Mouse (Mus musculus) olfactory bulb, adult 2 months (tissue): ENCODE measurements at regions not wholly inside any gene's neighbourhood (a gene's known extent, or its start where the extent isn't known, plus 50 kb on each side); places are given as distances from the start of the nearest gene placed in this dataset.

Experiments
- H3K27ac ChIP-seq: fragments of 200-500 bp; 2 replicates; pipeline ENCODE4 v1.5.1; 2012; ENCODE audit warnings: low read depth, low read length; ENCODE audit not compliant: insufficient read depth
- H3K4me1 ChIP-seq: fragments of 200-500 bp; 2 replicates; pipeline ENCODE4 v1.6.1; 2012; ENCODE audit warnings: low read length; ENCODE audit not compliant: control insufficient read depth, insufficient read depth
- H3K4me3 ChIP-seq: fragments of 200-500 bp; 2 replicates; pipeline ENCODE4 v1.5.1; 2012; ENCODE audit warnings: mild to moderate bottlenecking, low read depth, low read length, moderate library complexity; ENCODE audit not compliant: insufficient read depth
- CTCF ChIP-seq: fragments of 200-500 bp; IDR thresholded peaks from 2 replicates; pipeline ENCODE4 v1.5.1; 2012; ENCODE audit warnings: low read depth, mild to moderate bottlenecking, low read length, moderate library complexity; ENCODE audit not compliant: insufficient read depth
- POLR2A ChIP-seq: fragments of 200-500 bp; IDR thresholded peaks from 2 replicates; pipeline ENCODE4 v1.6.1; 2012; ENCODE audit warnings: mild to moderate bottlenecking, low read depth, low read length, moderate library complexity; ENCODE audit not compliant: insufficient read depth
- WGBS: fragments of 180-500 bp; shearing (Covaris S2); methylation state at CpG from one replicate; pipeline ENCODE4 v1.1.7; 2018; 5-methylcytosine and 5-hydroxymethylcytosine counted together

GRCm38 (mm10) chr3:105169117-105169516, 102.5 kb downstream of the 4930564D02Rik start:
- WGBS: 36% methylated on average over 4 of the region's 4 CpGs
- H3K27ac ChIP-seq: no peak overlapping the region
- no peak overlapping the region for H3K4me3 ChIP-seq
- peaks cover 5% of the 10 kb centered on the region for H3K4me1 ChIP-seq
- TF ChIP-seq POLR2A (no peak), CTCF (no peak)

GRCm38 (mm10) chr3:105171527-105171926, 104.9 kb downstream of the 4930564D02Rik start:
- no peak overlapping the region for H3K27ac ChIP-seq
- TF ChIP-seq POLR2A (no peak), CTCF (no peak)
- 92% methylated on average over 5 of the region's 5 CpGs for WGBS
- H3K4me1 ChIP-seq: peaks cover 2% of the 10 kb centered on the region; the same call in 1 of the 2 replicates
- no peak overlapping the region for H3K4me3 ChIP-seq

- no peak overlapping the region for H3K4me3 ChIP-seq
- 79% methylated on average over 1 of the region's 1 CpGs for WGBS
- H3K27ac ChIP-seq: no peak overlapping the region
- H3K4me1 ChIP-seq: peaks cover 2% of the 10 kb centered on the region; the same call in 1 of the 2 replicates
- TF ChIP-seq POLR2A (no peak), CTCF (no peak)
These were observed 105.4 kb downstream of the 4930564D02Rik start for GRCm38 (mm10) chr3:105172054-105172453.

- no peaks in the 10 kb centered on the region for H3K4me1 ChIP-seq
- no peak overlapping the region for H3K27ac ChIP-seq
- 85% methylated on average over 7 of the region's 7 CpGs for WGBS
- no peak overlapping the region for H3K4me3 ChIP-seq
- TF ChIP-seq CTCF (no peak), POLR2A (no peak)
These were observed 124.7 kb downstream of the 4930564D02Rik start for GRCm38 (mm10) chr3:105191303-105191702.

GRCm38 (mm10) chr3:105191830-105192229, 125.2 kb downstream of the 4930564D02Rik start:
- Histone ChIP-seq H3K4me3 (no peak overlapping the region), H3K4me1 (no peaks in the 10 kb centered on the region), H3K27ac (no peak overlapping the region)
- WGBS: 61% methylated on average over 7 of the region's 7 CpGs
- TF ChIP-seq POLR2A: no peak
- TF ChIP-seq CTCF: no peak

GRCm38 (mm10) chr3:105200735-105201134, 134.1 kb downstream of the 4930564D02Rik start:
- no peak overlapping the region for H3K4me3 ChIP-seq
- 0 out of 2 replicates have a peak, but pooled peaks cover 5% of the 10 kb centered on the region for H3K4me1 ChIP-seq
- no peak overlapping the region for H3K27ac ChIP-seq
- WGBS: 80% methylated on average over 3 of the region's 3 CpGs
- TF ChIP-seq POLR2A (no peak), CTCF (no peak)

- TF ChIP-seq CTCF (no peak), POLR2A (no peak)
- Histone ChIP-seq H3K27ac (no peak overlapping the region), H3K4me3 (no peak overlapping the region), H3K4me1 (peaks cover 8% of the 10 kb centered on the region; the same call in 1 of the 2 replicates)
- WGBS: 56% methylated on average over 5 of the region's 5 CpGs
These were observed 142.5 kb downstream of the 4930564D02Rik start for GRCm38 (mm10) chr3:105209164-105209563.

GRCm38 (mm10) chr3:105211023-105211422, 144.4 kb downstream of the 4930564D02Rik start:
- TF ChIP-seq CTCF (no peak), POLR2A (no peak)
- H3K4me3 ChIP-seq: no peak overlapping the region
- 100% methylated on average over 1 of the region's 1 CpGs for WGBS
- H3K27ac ChIP-seq: no peak overlapping the region
- H3K4me1 ChIP-seq: peaks cover 5% of the 10 kb centered on the region; the same call in 1 of the 2 replicates

GRCm38 (mm10) chr3:105211726-105212125, 145.1 kb downstream of the 4930564D02Rik start:
- no peak overlapping the region for H3K27ac ChIP-seq
- peaks cover 5% of the 10 kb centered on the region; the same call in 1 of the 2 replicates for H3K4me1 ChIP-seq
- WGBS: 70% methylated on average over 3 of the region's 3 CpGs
- no peak for TF ChIP-seq CTCF
- TF ChIP-seq POLR2A: no peak
- H3K4me3 ChIP-seq: no peak overlapping the region

- TF ChIP-seq POLR2A: no peak
- no peak for TF ChIP-seq CTCF
- Histone ChIP-seq H3K27ac (no peak overlapping the region), H3K4me1 (peaks cover 3% of the 10 kb centered on the region; the same call in 1 of the 2 replicates), H3K4me3 (no peak overlapping the region)
- WGBS: 79% methylated on average over 4 of the region's 4 CpGs
These were observed 148.2 kb downstream of the 4930564D02Rik start for GRCm38 (mm10) chr3:105214867-105215266.
